Mouse (Mus musculus): ENCODE data around the gene Ank. TPM values are rescaled to one million over a fixed set of nuclear protein-coding genes. Genes with fewer than 3 reads are reported as not detected.
"Not testable (repeated sequence)": the region's sequence is repeated elsewhere in the genome, so short reads cannot be mapped to it uniquely, and the experiment has no call there.

The Ank gene
- total RNA-seq, 2 experiments from 2014 or later = 173 to 176 TPM

GRCm38 (mm10) chr15:27444772-27445347, 21.6 kb upstream of the Ank start:
- intact Hi-C loops (cut with DNase I) = no loop called here
- no peak for TF ChIP-seq CTCF (IDR thresholded peaks at IDR 0.05)
- H3K4me3 ChIP-seq = no peak overlapping the region

DNA sequence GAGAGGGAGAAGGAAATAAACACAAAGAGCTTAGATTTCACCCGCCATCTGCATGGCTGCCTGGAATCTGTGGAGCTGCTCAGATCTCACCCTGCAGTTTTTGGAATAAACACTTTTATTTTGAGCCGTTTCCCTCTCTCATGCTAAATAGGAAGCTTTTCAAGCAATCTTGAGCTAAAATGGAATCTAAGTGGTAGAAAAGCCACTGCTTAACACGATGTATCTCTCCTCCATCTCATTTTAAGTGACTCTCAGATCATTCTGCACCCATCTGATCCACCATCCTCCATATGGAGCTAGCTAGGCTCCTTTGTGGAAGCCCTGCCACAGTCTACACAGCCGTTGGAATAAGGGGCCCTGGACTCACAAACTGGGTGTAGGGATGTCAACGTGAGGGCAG, 15.8 kb upstream of the Ank start:
- TF ChIP-seq CTCF (IDR thresholded peaks at IDR 0.05) = no peak
- intact Hi-C loops (cut with DNase I) = no loop called here
- H3K27ac ChIP-seq = peak overlapping the region; percentile 57
- no peak overlapping the region for H3K4me3 ChIP-seq
- DNase-seq (ENCODE audit: extremely low spot score in 1 of 2, low spot score in 2 of 2) = no peak

More at GRCm38 (mm10) chr15:27444772-27445347, 21.6 kb upstream of the Ank start:
- H3K27ac ChIP-seq = no peak overlapping the region
- no peak for DNase-seq (ENCODE audit: extremely low spot score in 1 of 2, low spot score in 2 of 2)

- Histone ChIP-seq H3K4me3 (no peak overlapping the region), H3K27ac (no peak overlapping the region)
- no peak for DNase-seq (ENCODE audit: extremely low spot score in 1 of 2, low spot score in 2 of 2)
- intact Hi-C loops (cut with DNase I) = no loop called here
- no peak for TF ChIP-seq CTCF (IDR thresholded peaks at IDR 0.05)
Observed at GRCm38 (mm10) chr15:27451760-27452159, 14.7 kb upstream of the Ank start.

DNA sequence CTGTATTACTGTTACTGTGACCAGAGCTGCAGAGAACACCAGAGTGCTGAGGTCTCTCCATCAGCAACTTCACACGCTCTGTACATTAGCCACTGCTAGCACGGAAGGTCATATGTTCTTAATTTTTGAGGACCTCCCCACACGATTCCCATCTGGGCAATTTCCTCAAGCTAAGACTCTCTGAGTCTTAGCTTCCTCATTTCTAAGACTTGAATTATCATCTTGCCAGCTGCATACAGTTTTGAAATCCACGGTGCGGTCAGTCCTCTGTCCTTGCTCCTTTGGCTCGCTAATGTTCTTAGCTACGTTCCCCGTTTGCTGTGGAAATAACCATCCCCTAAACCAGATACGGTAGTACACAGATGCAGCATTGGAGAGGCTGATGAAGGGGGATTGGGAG, 14.0 kb upstream of the Ank start:
- no peak overlapping the region for H3K27ac ChIP-seq
- DNase-seq (ENCODE audit: extremely low spot score in 1 of 2, low spot score in 2 of 2) = no peak
- TF ChIP-seq CTCF (IDR thresholded peaks at IDR 0.05) = no peak
- intact Hi-C loops (cut with DNase I) = no loop called here
- no peak overlapping the region for H3K4me3 ChIP-seq

DNA sequence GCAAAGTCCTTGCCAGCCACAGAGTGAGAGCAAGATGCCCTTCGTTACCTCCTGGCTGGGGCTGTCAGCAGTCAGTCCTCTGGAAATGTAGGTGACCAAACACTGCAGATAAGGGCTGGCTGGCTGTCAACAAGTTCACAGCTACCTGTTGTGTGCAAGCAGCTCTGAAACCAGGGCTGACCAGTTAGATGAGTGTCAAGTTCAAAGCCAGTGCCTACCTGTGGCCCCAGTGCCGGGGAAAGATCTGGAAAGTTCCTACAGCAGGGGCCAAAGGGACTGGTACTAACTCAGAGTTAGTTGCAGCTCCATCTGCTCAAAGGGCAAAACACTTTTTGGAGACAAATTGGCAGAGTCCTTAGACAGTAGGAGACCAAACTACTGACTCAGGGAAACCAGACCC, 9.5 kb upstream of the Ank start:
- no peak for DNase-seq (ENCODE audit: extremely low spot score in 1 of 2, low spot score in 2 of 2)
- intact Hi-C loops (cut with DNase I) = no loop called here
- TF ChIP-seq CTCF (IDR thresholded peaks at IDR 0.05) = no peak
- Histone ChIP-seq H3K4me3 (no peak overlapping the region), H3K27ac (no peak overlapping the region)

DNA sequence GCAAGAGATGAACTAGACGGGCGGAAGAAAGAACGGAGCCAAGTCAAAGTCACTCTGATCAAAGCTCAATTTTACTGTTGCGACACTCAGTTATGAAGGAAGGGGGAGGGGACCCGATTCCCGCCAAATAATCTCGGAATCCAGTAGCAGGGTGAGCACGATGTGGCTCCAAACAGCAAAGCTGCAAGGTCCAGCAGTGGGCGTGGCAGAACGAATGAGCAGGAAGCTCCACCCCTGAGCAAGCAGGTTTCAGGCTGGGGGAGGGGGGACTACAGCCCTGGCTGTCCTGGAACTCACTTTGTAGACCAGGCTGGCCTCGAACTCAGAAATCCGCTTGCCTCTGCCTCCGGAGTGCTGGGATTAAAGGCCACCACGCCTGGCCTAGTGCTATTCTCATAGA, 6.7 kb upstream of the Ank start:
- intact Hi-C loops (cut with DNase I); H3K27ac ChIP-seq; H3K4me3 ChIP-seq; DNase-seq (ENCODE audit: extremely low spot score in 1 of 2, low spot score in 2 of 2): not testable (repeated sequence)

DNA sequence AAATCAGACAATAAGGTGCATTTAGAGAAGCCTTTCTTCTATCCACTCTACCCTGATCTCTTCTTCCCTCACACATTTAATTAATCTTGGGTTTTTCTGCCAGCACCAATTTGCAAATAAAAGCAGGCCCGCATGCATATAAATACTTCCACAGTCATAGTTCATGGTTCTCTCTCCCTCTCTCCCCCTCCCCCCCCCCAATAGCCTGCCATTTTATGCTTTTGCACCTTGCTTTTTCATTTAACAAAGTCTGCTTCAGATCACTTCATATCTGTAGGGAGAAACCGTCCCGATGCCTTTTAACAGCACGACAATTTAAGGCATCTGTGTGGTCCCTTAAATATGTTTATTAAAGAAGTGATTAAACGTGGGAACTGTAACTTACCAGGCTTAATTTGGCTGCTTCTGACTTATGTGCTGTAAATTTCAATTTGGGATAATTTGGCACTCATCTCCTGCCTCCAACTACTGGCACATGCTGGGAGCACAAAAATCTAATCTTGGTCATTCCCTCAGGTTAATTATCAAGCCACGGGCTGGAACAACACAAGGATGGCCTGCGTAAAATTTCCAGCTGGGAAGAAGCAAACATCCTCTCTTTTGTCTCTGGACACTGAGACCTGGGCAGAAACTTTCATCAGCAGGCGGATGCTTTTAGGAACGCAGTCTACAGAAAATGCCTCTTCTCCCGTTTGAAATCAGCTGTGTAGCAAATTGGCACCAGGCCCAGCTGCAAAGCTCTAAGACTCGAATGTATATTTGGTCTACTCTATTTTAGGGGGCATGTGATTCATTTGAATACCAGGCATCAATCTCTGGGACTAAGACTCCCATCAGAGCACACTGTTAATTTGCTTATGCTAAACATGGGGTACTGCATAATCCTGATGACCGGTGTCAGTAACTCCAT, 4.9 kb upstream of the Ank start:
- peak; percentile 39 to 49 for DNase-seq (ENCODE audit: extremely low spot score in 1 of 2, low spot score in 2 of 2)
- Histone ChIP-seq H3K27ac (no peak overlapping the region), H3K4me3 (no peak overlapping the region)
- TF ChIP-seq CTCF (IDR thresholded peaks at IDR 0.05) = no peak
- intact Hi-C loops (cut with DNase I) = no loop called here

- no peak for DNase-seq (ENCODE audit: extremely low spot score in 1 of 2, low spot score in 2 of 2)
- H3K4me3 ChIP-seq = no peak overlapping the region
- no peak overlapping the region for H3K27ac ChIP-seq
- no peak for TF ChIP-seq CTCF (IDR thresholded peaks at IDR 0.05)
- intact Hi-C loops (cut with DNase I) = no loop called here
Observed at GRCm38 (mm10) chr15:27463876-27464275, 2.6 kb upstream of the Ank start.

DNA sequence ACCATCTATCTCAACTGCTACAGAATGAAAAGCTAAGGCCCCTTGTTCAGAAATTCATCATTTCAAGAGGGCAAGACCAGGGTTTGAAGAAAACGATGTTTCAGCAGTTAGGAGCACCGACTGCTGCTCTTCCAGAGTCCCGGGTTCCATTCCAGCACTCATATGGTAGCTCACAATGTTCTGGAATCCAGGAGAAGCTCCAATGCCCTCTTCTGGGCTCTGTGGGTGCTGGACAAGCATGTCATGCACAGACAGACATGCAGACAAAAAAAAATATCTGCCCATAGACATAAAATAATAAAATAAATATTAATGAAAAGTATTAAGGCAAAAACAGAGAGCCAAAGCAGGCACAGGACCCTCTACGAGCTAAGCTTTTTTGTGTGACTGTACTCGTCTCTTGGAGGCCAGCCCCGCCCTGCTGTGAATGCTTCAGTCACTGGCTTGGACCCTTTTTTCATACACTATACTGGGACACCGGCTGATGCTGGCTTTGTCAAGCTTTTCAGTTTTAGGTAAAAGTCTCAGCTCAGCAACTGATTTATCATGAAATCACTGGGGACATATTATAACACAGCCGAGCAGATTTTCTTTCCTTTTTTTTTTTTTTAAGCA, 979 bp upstream of the Ank start:
- intact Hi-C loops (cut with DNase I) = loop anchor here (1.0 to 5.0 kb wide), 5 partner anchors 71 to 147 kb away; no protein-coding TSS in a partner anchor
- DNase-seq (ENCODE audit: extremely low spot score in 1 of 2, low spot score in 2 of 2) = no peak
- H3K4me3 ChIP-seq = peak overlapping the region; percentile 90
- TF ChIP-seq CTCF (IDR thresholded peaks at IDR 0.05) = peak; percentile 21
- peak overlapping the region; percentile 97 for H3K27ac ChIP-seq

GRCm38 (mm10) chr15:27467081-27467491, 609 bp downstream of the Ank start:
- intact Hi-C loops (cut with DNase I) = loop anchor here (2.0 to 5.0 kb wide), 2 partner anchors 70 to 145 kb away; no protein-coding TSS in a partner anchor
- TF ChIP-seq CTCF (IDR thresholded peaks at IDR 0.05) = no peak
- H3K4me3 ChIP-seq = peak overlapping the region; percentile 90
- no peak for DNase-seq (ENCODE audit: extremely low spot score in 1 of 2, low spot score in 2 of 2)
- peak overlapping the region; percentile 94 for H3K27ac ChIP-seq

GRCm38 (mm10) chr15:27467641-27468040, 1.2 kb downstream of the Ank start:
- H3K4me3 ChIP-seq = peak overlapping the region; percentile 90
- peak in 1 of 2 experiments; percentile 38 for DNase-seq (ENCODE audit: extremely low spot score in 1 of 2, low spot score in 2 of 2)
- peak overlapping the region; percentile 94 for H3K27ac ChIP-seq
- intact Hi-C loops (cut with DNase I) = loop anchor here (2.0 to 5.0 kb wide), 2 partner anchors 69 to 145 kb away; no protein-coding TSS in a partner anchor
- no peak for TF ChIP-seq CTCF (IDR thresholded peaks at IDR 0.05)

Measured in left cerebral cortex, adult 2 months (tissue).